Mouse (Mus musculus) NIH3T3 (cell line): ENCODE results near the gene Mipep.

Experiments used
- DNase-seq: peaks from one replicate; pipeline ENCODE4 v3.0.0-alpha.2; 2012; ENCODE audit warnings: low read depth

Mipep gene

DNA sequence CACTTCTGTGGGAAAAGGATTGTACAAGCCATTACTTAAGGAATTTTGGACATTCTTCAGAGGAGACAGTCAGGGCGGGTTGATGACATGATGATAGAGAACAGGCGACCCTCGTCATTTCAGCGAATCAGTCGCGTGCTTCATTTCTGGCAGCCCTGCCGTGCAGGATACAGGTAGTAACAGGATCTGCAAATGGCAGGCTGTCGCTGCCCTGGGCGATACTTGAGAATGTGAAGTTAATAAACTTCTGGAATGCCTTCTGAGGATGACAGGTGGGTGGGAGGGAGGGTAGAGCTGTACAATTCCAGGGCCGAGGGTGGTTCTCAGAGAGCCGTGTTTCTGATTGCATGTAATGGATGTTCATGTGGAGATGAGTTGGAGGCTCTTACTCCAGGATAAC, 82.0 kb downstream of the Mipep start:
- DNase-seq, result no peak

DNA sequence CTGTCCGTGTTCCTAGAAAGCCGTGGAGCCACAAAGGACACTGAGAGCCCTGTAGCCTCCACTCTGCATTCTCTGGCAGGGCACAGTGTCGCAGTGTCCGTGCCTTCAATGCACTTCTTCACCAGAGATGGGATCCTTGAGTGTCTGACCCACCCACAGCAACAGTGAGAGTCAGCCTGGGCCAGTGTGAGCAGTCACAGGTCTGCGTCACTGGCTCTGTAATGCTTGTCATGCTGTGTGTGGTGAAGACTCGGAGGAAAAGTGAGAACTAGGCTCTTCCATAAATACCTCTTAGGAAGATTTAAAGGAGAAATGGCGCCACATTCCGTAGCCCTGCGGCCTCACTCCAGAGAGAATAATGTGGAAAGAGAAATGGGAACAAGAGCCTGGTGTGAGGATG, 84.0 kb downstream of the Mipep start:
- DNase-seq, result no peak

DNA sequence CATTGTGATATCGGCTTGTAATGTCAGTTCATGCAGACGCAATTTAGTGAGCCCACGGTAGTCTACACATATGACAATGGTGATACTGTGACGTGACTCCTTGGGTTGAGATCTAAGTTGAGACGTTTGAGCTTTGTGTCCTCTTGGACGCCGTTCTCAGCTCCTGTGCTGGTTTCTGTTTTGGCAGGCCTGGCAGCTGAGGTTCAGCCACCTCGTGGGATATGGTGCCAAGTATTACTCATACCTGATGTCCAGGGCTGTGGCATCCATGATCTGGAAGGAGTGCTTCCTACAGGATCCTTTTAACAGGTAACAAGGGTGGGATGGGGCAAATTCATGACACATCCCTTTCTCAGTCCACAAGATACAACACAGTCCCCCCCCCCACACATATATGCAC, 87.5 kb downstream of the Mipep start:
- no peak for DNase-seq

DNA sequence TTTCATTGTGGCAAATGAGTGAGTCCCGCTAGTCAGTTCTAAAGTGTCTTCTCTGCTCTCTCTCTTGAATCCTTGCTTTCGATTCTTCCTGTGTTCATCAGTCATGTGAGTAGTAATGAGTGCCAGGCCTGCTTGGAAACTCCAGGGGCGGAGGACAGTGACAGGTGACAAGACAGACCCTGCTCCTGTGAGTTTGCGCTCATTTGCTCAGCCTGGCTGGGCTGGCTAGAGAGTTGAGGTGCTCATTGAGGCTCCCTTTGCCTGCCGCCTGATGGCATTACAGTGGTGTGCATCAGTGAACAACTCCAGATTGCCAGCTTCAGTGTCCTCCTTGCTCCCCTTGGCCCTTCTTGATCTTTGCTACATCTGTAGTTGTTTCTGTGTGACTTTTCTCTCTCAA, 97.7 kb downstream of the Mipep start:
- DNase-seq, result no peak

DNA sequence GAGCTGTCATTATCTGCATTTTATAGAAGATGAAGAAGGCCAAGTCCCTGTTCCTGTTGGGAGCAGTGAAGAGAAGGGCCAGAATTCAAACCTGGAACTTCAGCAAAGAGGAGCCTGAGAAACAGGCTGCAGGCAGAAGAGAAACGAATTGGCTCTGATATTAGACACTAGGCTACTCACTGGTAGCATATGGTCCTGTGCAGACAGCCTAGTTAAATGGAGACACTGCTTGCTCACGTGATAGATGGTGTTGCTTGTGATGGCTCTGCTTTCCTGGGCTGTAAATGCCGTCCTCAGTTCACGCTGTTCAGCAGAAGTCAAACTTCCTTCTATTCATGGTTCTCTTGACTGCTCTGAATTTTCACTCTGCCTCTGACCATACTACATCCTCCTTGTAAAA, 98.3 kb downstream of the Mipep start:
- DNase-seq, result no peak

DNA sequence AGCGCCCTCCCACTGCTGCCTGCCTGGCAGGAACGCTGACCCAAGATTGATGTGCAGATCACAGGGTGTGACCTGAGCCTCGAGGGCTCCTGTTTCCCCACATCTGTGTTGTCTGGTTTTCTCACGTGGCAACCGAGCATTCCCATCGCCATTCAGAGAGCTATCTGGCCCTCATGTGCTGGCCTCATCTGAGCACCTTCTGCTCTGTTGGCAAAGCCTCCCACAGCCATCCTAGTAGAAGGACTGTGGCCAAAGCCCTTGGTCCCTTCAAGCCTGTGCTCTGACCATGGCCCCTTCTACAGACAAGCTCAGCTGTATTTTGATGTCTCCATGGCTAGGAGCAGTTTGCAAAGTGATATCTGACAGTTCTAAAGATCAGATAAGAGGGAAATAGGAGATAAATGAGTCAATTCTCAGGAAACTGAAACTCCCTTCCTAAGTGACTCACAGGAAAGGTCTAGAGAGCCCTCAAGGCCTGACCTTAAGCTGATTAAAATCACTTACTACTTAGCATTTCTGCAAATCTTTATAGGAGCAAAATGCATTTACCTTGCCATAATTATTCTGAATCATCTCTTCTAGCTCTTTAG, 101.1 kb downstream of the Mipep start:
- no peak for DNase-seq

DNA sequence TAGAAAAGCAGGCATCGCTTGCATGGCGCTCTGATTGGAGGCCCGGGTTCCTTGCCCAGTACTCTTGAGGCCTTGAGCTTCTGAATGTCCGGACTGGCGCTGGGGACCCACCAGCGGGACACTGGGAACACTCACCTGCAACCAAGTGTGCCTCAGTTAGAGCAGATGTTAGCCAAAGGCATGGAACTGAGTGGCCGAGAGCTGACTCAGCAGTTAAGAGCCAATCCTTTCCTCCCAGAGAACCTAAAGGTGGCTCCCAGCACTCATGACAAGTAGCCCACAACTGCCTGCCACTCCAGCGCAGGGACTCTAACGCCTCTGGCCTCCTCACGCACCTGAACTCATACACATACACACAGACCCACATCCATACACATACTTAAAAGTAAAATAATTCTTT, 109.5 kb downstream of the Mipep start:
- no peak for DNase-seq

DNA sequence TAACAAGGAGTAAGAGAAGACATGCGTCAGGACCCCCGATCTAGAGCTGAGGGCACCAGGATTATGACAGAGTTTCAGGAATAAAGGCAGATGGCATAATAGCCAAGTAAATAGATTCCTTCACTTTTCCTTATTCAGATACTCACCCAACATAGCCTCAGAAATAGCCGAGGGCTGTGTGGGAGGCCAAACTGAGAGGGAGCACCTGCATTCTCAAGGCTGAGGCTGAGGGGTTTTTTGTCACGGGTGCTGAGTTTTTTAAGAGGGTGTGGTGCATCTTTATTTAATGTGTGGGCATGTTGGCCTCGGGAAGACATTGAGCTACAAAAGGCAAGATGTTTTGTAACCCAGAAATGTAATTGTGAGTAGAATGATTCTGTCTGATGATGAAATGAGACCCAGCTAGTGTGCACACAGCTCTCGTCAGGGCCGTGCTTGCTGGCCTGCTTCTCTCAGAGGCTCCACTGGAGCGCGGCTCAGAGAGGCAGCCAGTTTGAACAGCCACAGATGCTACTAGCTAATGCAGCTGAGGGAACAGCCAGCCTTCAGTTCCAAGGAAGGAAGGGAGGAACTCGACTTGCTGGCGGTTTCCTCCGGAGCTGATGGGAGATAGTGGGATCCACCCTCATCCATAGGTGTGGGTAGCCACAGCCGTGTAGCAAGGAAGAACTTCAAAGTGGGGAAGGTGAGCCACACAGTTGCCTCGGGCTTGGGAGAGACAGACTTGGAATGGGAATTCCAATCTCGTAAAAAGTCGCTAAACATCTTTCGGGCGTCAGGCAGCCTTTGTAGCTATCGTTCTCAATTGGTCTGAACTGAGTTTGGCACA, 111.0 kb downstream of the Mipep start:
- no peak for DNase-seq

DNA sequence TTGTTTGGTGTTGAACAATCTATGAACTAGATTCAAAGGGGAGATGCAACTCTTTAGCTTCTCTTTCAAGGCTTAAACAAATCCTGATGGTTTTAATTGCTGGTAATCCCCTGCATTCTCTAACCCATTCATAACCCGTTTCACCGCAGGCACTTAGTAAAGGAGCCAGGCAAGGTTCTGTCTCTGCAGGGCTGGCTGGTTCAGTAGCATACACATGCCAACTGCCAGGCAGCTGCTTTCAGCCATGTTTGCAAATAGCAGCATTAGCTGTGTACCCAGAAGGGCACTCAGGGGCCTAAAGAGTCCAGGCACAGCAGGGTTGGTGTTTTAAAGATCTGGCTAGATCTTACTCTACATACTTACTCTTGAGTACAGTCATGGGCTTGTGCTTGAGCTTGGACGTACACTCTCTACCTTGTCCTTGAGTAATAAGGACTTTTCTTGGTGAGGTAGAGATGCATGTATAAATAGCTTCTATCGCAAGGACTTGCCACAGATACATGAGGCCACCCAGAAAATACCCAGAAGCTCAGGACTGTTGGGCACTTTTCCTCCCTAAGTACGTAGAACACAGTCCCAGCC, 113.8 kb downstream of the Mipep start:
- no peak for DNase-seq

DNA sequence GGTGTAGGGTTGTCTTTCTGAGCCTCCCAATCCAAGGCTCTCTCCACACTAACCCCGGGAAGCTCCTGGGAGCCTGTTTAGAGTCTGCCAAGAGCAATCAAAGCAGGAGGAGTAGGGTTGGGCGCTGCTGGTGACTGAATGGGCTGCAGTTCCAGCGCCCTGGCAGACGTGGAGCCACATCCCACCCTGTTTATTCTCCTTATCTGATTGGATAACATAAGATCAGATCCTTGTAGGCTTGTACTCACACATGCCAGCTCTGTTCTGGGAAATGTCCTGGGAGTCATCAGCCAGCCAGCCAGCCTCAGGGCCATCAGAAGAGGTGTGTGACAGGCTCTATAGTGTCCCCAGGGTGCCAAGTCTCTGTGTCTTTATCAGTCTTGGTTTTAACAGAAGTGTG, 120.1 kb downstream of the Mipep start:
- DNase-seq, result no peak

DNA sequence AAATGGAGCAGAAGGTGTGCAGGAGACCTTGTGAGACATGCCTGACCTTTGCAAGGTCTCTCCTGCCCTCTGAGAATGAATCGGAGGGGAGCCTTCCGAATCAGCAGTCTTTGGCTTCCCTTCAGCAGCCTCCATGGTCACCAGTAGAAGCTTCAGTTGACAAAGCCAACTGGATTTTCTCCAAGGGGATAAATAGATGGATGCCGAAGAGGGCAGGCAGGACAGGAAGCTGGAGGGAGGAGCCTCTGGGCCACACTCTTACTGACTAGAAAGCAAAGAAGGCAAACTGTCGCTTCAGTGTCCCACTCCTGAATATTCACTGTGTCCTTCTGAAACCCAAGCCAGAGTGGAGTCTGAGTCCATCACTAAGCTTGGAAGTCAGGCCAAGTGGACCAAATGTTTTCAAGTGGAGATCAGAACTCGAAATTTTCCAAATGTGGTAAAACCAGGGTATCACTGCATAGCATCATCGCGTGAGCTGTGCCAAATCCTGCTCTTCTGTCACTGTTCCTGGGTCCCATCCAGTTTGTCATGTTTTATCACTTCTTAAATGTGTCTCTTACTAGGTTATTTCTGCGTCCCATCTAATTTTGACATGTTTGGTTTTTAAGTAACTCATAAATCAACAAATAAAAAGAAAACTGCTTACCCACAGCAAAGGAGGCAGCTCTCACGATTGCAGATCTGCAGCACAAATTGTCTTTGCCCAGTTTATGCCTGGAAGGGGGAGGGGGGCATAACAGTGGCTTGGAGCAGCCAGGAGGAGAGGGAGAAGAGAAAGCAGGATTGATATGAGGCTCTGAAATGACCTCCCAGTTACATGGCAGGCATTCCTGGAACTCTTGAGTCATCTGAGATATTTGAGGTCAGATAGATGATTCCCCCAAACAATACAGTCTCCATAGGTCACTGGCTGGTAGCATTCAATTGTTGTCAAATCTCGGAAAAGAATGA, 122.3 kb downstream of the Mipep start:
- no peak for DNase-seq

DNA sequence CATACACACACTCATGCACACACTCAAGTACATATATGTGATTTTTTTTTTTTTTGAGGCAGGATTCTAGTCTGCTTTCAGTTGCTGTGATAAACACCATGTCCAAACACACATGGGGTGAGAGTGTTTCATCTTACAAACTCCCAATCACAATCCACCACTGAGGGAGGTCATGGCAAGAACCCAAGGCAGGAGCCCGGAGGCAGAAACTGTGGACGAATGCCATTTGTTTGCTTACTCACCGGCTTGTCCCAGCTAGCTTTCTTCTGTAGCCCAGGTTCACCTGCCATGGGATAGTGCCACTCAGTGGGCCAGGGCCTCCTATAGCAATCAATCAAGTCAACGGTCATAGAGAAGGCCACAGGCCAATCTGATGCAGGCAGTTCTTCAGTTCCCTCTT, 125.0 kb downstream of the Mipep start:
- no peak for DNase-seq

DNA sequence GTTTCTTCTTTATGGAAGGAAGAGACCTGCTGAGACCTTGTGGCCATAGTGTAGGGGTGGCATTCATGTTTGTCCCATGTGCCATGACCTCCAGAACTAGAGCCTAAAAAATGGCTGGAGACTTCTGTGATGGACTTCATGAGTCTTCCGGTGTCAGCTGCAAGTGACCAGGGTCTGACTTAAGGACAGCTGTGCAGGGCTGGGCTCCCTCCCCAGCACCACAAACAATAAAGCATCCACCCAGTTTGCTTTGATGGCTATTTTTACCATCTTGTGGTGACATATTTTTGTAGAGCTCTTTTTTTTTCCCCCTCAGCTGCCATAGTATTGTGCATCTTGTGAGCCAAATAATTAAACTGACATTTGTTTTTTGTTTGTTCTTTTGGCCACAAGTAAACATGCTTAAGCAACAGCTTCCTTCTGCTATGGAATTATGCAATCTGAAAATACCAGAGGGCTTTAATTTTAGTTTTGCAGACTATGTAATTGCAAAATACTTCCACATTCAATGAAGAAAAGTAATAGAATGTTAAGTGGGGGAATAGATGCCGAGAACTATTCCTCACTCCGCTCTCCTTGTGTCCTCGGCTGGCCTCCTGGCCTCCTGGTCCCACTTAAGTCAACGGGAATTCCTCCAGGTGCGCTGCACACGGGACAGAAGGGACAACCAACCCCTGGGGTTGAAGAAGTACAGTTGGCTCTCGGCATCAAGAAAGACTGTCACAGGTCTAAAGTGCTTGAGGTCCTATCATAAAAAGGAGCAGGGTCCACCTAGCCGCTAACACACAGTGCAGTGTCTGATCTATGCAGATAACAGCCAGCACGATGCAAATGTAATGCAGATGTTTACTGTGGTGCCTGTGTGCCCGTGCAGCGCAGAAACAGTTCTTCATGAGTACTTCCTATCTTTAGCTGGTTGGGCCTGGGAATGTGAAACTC, 126.4 kb downstream of the Mipep start:
- DNase-seq, result no peak

DNA sequence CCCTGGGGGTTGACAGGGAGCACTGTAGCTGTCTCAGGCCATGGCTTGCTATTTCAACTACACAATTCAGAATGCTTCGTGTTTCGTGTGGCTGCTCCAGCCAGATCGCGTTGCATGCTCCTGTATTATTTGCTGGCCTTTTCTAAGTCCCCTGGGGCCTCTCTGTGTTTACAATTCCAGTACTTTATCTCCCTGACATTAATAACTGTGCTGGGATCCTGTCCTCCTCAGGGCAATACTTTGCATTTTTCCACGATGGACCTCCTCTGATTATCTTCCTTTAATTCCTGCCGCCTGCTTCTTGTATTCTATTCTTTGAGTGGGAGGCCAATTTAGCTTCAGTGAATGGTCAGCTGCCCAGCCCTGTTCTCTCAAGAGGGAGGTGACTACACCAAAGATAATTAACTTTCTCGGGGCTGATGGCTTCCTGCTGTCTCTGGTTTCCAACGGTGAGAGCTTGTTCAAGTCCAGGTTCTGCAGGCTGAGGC, 128.7 kb downstream of the Mipep start:
- no peak for DNase-seq

DNA sequence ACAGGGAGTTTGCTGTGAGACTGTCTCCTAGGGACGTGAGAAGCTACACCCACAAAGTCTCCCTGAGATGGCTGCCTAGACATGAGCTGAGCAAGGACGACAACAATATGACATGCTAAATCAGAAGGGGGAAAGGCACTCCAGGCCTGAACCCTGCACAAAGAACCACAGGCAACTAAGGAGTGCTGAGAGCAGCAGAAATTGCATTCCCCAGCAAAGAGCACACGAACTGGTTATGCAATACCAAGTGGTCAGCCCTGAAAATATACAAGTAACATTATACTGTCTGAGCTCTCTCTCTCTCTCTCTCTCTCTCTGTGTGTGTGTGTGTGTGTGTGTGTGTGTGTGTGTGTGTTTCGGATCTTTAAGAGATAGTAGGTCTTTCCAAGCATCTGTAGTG, 132.3 kb downstream of the Mipep start:
- DNase-seq, result peak; percentile 35

DNA sequence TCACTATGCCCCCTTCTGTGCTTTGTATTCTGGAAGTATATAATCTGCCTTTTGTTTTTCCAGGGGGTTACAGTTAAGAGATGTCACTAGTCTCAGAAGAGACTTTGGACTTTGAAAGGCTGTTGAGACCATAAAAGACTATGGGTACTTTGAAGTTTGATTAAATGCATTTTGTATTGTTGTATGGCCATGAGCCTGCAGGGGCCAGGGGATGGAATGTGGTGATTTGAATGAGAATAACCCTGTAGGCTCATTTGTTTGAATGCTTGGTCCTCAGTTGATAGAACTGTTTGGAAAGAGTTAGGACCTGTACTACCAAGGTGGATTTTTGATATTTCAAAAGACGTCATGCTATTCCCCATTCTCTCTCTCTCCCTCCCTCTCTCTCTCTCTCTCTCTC, 141.6 kb downstream of the Mipep start:
- no peak for DNase-seq

DNA sequence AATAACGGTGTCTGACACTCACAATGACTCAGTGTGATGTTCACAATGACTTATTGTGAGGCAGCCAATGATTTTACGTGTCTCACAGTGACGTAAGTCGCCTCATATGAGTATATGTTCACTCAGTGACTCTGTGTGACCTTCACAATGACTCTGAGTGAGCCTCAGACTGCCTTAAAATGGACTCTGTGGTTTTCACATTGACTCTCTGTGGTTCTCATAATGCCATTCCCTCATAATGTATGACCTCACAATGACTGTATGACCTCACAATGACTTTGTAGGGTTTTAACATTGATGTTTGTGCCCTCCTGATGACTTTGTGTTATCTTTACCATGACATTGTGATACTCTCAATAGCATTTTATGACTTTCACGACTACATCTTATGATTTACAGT, 151.3 kb downstream of the Mipep start:
- DNase-seq, result no peak

DNA sequence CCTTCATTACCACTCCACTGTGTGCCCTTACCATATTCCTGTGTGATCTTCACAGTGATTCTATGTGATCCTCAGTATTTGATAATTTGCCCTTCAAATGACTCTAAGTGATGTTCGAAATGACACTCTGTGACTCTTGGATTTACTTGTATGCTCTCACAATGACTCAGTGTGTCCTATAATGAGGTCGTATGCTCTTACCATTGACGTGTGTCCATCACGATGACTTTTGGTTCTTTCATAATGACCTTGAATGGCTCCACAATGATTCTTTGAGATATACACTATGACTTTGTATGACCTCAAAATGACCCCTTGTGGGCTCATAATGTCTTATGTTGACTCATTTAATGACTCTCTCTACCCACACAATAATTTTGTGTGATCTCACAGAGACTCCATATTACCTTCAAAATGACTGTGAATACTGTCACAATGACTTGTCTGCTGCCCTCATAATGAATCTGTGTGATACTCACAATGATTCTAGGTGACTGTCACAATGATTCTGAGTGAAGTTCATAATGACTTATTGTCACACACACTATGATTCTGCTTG, 153.2 kb downstream of the Mipep start:
- DNase-seq, result no peak
